Mouse (Mus musculus): Measurements from ENCODE around the gene Sfxn3. TPM values are rescaled to one million over a fixed set of nuclear protein-coding genes. Genes with fewer than 3 reads are reported as not detected.
A peak's percentile ranks its signal among the peaks of the same experiment; 100 is the strongest.

The Sfxn3 gene
- total RNA-seq (2014; fragmentation: Nextera tagmentation) (10.6 and 23.4 TPM in 2 replicates), total RNA-seq (2017) (5.8 and 6.4 TPM in 2 replicates)

DNA sequence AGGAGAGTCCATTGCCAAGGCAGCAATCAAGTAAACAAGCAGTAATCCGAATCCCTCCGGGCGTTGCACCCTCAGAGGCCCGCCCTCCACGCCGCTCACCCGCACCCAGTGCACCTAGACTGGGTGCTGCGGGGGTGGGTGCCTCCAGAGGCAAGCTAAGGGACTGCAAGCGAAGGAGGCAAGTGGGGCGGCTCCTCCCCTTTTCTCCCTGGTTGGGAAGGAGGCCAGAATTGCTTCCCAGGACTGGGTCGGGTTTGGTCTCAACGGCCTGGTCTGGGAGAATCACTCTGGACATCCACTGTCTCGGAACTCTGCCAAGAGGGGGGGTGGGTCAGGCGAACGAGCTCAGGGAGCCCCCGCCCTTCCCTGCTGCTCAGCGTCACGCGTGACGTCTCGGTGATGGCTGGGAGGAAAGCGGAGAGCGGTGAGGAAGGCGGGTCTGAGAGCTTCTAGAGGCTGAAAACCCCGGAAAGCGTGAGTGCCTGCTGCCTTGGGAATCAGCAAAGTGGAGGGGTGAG is at the start of gene Sfxn3:
Sfxn3 (plus strand) TSS at position 87 of the 518 bp plus-strand sequence.
- ATAC-seq (replicated peaks; ENCODE audit: low FRiP score, low TSS enrichment, poor library complexity, severe bottlenecking) = peak; percentile 85

DNA sequence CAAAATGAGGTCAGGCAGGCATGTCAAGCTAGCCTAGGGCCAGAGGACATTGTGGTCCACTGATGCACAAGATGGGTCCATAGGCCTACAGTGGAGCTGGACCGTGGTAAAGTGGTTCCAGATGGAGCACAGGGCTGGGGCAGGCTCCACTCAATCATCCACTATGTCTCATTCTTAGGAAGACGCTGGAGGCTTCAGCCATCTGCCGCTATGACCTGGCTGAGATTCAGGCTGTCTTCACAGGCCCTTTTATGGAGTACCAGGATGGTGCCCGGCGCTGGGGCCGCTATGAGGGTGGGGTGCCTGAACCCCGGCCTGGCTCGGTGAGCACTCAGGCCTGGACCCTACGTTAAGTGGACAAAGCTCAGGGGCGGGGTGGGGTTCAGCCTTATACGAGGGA is 49.5 kb upstream of the Sfxn3 start:
- no peak for ATAC-seq (replicated peaks; ENCODE audit: low FRiP score, low TSS enrichment, poor library complexity, severe bottlenecking)

DNA sequence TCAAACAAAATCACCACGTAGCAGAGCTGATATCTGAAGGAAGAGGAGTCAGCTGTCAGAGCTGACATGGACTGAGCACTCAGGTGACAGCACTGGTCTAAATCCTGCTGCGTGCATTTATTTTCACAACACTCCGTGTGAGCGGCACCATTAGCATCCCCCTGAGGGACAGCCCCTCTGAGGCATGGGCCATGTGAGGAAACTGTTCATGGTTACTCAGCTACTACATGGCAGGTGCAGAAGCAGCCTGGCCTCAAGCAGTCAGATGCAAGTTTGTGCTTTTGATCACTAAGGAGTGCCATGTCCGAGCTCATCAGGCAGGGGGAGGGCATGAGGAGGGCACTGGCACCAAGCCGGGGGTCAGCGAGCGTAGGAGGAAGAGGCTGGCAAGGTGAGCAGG is 47.7 kb upstream of the Sfxn3 start:
- ATAC-seq (replicated peaks; ENCODE audit: low FRiP score, low TSS enrichment, poor library complexity, severe bottlenecking) = no peak

GRCm38 (mm10) chr19:45002301-45002700 is 45.0 kb upstream of the Sfxn3 start:
- no peak for ATAC-seq (replicated peaks; ENCODE audit: low FRiP score, low TSS enrichment, poor library complexity, severe bottlenecking)

DNA sequence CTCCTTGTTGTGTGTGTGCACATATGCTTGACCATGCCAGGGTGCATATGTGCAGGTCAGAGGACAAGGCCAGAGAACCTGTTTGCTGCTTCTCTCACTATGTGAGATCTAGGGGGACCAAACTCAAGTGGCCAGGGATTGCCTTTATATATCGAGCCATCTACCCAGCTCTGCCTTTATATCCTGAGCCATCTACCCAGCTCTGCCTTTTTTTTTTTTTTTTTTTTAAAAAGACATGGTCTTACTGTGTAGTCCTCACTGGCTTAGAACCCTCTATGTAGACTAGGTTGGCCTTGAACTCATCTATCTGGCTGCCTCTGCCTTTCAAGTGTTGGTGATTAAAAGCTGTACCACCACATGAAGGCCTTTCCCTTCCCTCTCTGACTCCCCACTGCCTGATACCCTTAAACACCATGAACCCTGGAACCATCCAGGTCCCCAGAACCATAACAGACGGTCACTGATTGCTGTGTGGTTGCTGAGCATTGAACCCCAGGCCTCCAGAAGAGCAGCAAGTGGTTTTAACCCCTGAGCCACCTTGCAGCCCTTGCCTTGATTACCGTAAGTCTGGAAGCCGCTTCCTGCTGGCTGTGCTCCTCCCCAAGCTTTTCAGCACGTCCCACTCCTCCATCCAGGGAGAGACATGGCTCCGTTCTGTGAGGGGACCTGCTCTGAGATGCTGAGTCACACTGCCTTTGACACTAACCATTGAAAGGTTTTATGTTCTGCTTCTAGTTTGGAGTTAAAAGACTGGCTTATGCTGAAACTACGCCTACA is 43.4 kb upstream of the Sfxn3 start:
- ATAC-seq (replicated peaks; ENCODE audit: low FRiP score, low TSS enrichment, poor library complexity, severe bottlenecking) = no peak

DNA sequence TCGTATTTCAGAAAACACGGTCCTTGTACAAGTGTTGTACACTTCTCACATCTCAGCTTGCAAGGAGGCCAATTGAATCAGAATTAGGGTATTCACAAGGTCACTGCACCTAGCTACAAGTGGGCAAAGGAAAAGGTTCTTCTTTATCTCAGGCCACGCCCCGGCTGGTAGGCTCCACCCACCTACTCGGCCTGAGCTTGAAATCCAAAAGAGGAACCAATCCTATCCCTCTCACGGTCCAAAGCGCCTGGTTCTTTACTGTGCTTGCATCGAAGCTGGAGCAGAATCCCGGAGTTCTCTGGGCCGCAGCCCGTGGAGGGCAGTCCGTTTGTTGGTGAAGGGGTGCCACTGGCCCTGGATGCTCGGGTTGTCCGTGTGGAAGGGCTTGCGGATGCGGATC is 41.9 kb upstream of the Sfxn3 start, which contains the start of gene Twnk:
Twnk (plus strand) TSS at position 220 of the 400 bp plus-strand sequence.
- ATAC-seq (replicated peaks; ENCODE audit: low FRiP score, low TSS enrichment, poor library complexity, severe bottlenecking) = peak; percentile 64

DNA sequence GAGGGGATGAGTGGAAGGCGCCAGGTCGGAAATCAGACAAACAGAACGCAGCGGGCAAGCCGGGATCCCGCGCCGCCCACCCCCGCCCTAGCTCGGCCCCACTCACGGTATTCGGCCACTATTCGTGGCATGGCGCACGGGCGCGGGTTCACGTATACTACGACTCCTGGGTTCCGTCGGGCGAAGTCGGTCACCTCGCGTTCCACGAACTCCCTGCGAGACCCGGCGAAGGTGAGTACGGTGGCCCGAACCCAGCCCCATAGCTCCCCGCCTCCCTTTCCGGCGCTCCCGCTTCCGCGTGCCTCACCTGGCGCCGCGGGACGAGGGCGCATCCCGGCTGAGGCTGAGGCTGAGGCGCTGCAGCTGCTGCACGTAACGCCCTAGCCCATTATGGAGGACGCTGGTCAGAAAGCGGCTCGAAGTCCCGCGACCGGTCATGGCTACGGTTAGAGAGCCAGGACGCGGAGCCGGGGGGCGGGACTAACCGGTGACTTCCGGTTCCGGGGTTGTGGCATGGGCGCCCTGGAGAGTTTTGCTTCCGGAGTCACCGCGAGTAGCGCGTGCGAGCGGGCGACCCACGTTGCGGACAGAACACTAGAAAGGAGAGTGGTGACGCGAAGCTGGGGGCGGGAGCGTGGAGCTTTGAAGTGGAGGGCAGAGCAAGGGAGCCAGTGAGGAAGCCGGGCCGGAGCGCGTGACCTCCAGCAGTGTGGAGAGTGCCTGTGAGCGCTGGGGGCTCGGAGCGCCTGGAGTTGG is 41.2 kb upstream of the Sfxn3 start, which contains the start of gene Mrpl43:
Mrpl43 (minus strand) TSS at position 486 of the 756 bp plus-strand sequence.
- peak; percentile 88 for ATAC-seq (replicated peaks; ENCODE audit: low FRiP score, low TSS enrichment, poor library complexity, severe bottlenecking)

DNA sequence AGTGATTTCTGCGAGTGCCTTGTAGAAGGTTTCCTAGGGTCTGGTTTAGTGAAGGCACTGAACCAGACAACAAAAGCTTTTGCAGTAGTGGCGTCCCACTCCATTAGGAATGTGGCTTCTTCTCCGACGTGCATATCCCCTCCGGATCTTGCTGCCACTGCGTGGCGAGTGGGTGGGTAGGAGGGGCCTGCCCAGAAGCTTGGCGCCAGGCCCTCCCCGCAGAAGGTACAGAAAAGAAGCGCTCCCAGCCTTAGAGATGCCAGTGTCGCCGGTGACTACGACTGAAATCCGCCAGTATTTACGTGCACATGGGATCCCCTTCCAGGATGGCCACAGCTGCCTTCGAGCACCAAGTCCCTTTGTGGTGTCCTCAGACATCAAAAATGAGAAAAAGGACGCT is 40.3 kb upstream of the Sfxn3 start:
- no peak for ATAC-seq (replicated peaks; ENCODE audit: low FRiP score, low TSS enrichment, poor library complexity, severe bottlenecking)

- no peak for ATAC-seq (replicated peaks; ENCODE audit: low FRiP score, low TSS enrichment, poor library complexity, severe bottlenecking)
Observed at GRCm38 (mm10) chr19:45007425-45008191, 39.7 kb upstream of the Sfxn3 start.

- no peak for ATAC-seq (replicated peaks; ENCODE audit: low FRiP score, low TSS enrichment, poor library complexity, severe bottlenecking)
Observed at GRCm38 (mm10) chr19:45010646-45011045, 36.7 kb upstream of the Sfxn3 start.

GRCm38 (mm10) chr19:45012219-45012618 is 35.1 kb upstream of the Sfxn3 start:
- ATAC-seq (replicated peaks; ENCODE audit: low FRiP score, low TSS enrichment, poor library complexity, severe bottlenecking) = no peak

- no peak for ATAC-seq (replicated peaks; ENCODE audit: low FRiP score, low TSS enrichment, poor library complexity, severe bottlenecking)
Observed at GRCm38 (mm10) chr19:45012636-45013035, 34.7 kb upstream of the Sfxn3 start.

DNA sequence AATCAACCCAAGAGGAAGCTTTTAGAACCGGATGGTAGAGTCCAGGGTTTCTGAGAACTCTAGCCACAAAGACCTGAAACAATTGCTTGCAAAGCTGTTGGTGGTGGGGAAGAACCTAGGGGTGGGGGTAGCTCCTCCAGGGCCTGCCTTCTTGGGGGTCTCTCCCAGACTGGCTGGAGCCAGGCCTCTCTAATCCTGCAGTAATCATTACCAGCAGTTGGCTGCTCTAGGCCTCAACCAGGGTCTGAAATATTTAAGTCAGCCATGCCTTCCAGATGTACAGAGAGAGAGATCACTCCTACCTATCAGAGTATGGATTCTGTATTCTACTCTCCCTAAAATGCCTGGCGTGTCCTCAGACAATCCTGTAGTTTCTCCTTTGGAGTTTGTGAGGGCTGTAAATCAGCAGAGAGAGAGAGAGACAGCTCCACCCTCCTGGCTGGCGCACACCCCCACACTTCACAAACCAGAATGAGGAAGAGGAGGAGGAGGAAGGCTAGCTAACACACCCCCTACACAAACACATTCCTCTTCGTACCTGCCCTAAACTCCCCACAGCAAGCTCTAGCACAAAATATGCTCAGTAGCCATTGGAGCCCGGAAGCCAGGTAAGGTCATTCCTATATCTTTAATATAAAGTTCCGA is 33.6 kb upstream of the Sfxn3 start:
- no peak for ATAC-seq (replicated peaks; ENCODE audit: low FRiP score, low TSS enrichment, poor library complexity, severe bottlenecking)

- no peak for ATAC-seq (replicated peaks; ENCODE audit: low FRiP score, low TSS enrichment, poor library complexity, severe bottlenecking)
Observed at GRCm38 (mm10) chr19:45014335-45014971, 32.9 kb upstream of the Sfxn3 start, which contains the start of gene Lzts2. TSS of gene Lzts2 (plus strand) at chr19:45014414.

DNA sequence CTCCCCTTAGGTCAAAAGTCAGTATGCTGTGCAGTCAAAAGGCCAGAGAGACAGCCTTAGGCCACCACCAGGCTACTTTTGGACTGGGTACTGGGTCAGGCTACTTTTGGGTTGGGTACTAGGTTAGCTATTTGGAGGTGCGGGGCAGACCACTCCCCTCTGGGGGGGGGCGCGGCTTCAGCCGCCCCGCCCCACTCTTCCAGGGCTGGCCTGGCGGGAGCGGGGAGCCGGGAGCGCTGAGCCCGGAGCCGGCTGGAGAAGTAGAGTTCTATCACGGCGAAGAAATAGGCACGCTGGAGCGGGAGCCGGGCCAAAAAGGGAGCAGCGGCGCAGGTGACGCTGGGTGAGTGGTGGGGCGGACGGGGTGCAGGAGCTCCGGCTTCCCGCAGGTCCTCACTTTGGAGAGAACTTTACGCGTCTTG is 32.3 kb upstream of the Sfxn3 start:
- ATAC-seq (replicated peaks; ENCODE audit: low FRiP score, low TSS enrichment, poor library complexity, severe bottlenecking) = 0 out of 2 replicates have a peak, but pooled peaks have one; percentile 9

- peak; percentile 39 for ATAC-seq (replicated peaks; ENCODE audit: low FRiP score, low TSS enrichment, poor library complexity, severe bottlenecking)
Observed at GRCm38 (mm10) chr19:45015518-45016281, 31.6 kb upstream of the Sfxn3 start.

DNA sequence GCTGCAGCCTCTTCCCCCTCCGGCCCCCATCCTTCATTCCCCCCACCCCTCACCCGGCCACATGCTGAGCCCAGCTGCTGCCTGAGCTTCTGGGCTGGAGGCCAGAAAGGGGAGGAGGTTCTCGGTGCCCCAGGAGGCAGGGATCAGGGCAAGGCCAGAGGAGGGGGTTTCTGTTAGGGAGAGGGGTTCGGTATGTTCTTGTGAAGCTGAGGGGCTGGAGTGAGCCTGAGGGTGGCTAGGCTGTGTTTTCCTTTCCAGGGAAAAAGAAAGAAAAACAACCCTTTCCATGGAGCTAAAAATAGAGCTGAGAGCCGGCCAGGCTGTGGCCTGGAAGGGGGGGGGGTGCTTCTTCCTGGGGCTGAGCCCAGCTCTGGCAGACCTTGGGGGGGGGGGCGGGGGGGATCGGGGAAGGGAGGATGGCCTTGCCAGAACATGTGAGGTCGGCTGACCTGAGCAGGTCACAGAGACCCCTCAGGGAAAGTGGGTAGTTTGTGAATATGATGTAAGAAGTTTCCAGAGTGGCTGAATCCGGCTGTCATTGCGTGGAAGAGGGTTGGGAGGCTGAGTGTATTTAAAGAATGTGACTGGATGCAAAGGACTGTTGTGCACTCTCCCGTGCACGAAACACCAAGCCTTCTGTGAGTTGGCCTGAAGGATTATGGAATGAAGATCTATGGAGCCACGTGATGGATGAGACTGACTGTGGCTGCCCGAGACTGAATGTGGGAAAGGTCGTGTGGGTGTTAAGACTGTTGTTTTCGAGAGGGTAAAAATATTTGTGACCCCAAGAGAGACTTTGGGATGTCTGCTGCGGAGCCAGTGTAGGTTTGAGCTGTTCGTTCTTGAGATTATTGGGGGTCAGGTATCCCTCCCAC is 30.7 kb upstream of the Sfxn3 start:
- ATAC-seq (replicated peaks; ENCODE audit: low FRiP score, low TSS enrichment, poor library complexity, severe bottlenecking) = no peak; the same call in 1 of the 2 replicates
